Mouse (Mus musculus): ENCODE measurements around the gene Ago3. TPM values are rescaled to one million over a fixed set of nuclear protein-coding genes. Genes with fewer than 3 reads are reported as not detected.

The Ago3 gene
- total RNA-seq, 2 experiments from 2014 or later, result 11.1 to 18.3 TPM

Other genes with a start within 250 kb of the Ago3 start
- gene Thrap3, start 226.8 kb downstream of the Ago3 start, total RNA-seq (2021), result 100 to 1,000 TPM; 177 to 229 TPM
- gene Map7d1, start 173.2 kb downstream of the Ago3 start, total RNA-seq (2021), result 10 to 100 TPM; 60.4 to 72.7 TPM
- gene Trappc3, start 167.2 kb downstream of the Ago3 start, total RNA-seq (2021), result 10 to 100 TPM; 73.1 to 74.8 TPM
- 1 to 10 TPM; 5.5 to 5.6 TPM for gene Col8a2, start 142.8 kb downstream of the Ago3 start, total RNA-seq (2021)
- 10 to 100 TPM; 34.0 to 34.9 TPM for gene Adprhl2, start 107.9 kb downstream of the Ago3 start, total RNA-seq (2021)
- 1 to 10 TPM in 1 of 2 experiments, under 1 TPM in 1; 0.57 to 2.8 TPM for gene Tekt2, start 103.9 kb downstream of the Ago3 start, total RNA-seq (2021)
- gene Ago1, start 39.0 kb upstream of the Ago3 start, total RNA-seq (2021), result 10 to 100 TPM; 27.1 to 34.1 TPM
- 1 to 10 TPM; 4.0 to 6.4 TPM for gene Ago4, start 103.9 kb upstream of the Ago3 start, total RNA-seq (2021)
- 1 to 10 TPM; 8.5 to 8.9 TPM for gene Clspn, start 127.4 kb upstream of the Ago3 start, total RNA-seq (2021)
- 10 to 100 TPM; 10.4 to 13.7 TPM for gene 5730409E04Rik, start 180.3 kb upstream of the Ago3 start, total RNA-seq (2021)
- 100 to 1,000 TPM; 169 to 184 TPM for gene Psmb2, start 248.1 kb upstream of the Ago3 start, total RNA-seq (2021)

Data from adrenal gland, postnatal 10 days (tissue).